Mouse (Mus musculus) forebrain, embryonic 15.5 days (tissue): Measurements from ENCODE around the gene Esrrg. TPM values are rescaled to one million over a fixed set of nuclear protein-coding genes. Genes with fewer than 3 reads are reported as not detected.

Source experiments
- ATAC-seq: fragments of 200-750 bp; cut with Nextera tagmentation; replicated peaks from 2 replicates; pipeline ENCODE4 v1.8.0; 2017; ENCODE audit warnings: mild to moderate bottlenecking, moderate TSS enrichment, moderate library complexity
- H3K27ac ChIP-seq: fragments of 300-500 bp; sonication (generic); replicated peaks from 2 replicates; pipeline ENCODE4 v1.5.1; 2015; ENCODE audit warnings: mild to moderate bottlenecking, inconsistent platforms
- H3K27me3 ChIP-seq: fragments of 300-500 bp; sonication (generic); 2 replicates; pipeline ENCODE4 v1.6.1; 2015; ENCODE audit warnings: inconsistent platforms
- H3K36me3 ChIP-seq: fragments of 300-500 bp; sonication (generic); 2 replicates; pipeline ENCODE4 v1.6.1; 2015; ENCODE audit warnings: mild to moderate bottlenecking, inconsistent platforms
- H3K4me1 ChIP-seq: fragments of 300-500 bp; sonication (generic); 2 replicates; pipeline ENCODE4 v1.6.1; 2015; ENCODE audit warnings: inconsistent platforms
- H3K4me2 ChIP-seq: fragments of 300-500 bp; sonication (generic); replicated peaks from 2 replicates; pipeline ENCODE4 v1.6.1; 2015; ENCODE audit warnings: mild to moderate bottlenecking, inconsistent platforms
- H3K4me3 ChIP-seq: fragments of 300-500 bp; sonication (generic); 2 replicates; pipeline ENCODE4 v1.5.1; 2015; ENCODE audit warnings: mild to moderate bottlenecking, inconsistent platforms
- H3K9ac ChIP-seq: fragments of 300-500 bp; sonication (generic); replicated peaks from 2 replicates; pipeline ENCODE4 v1.6.1; 2015; ENCODE audit warnings: mild to moderate bottlenecking, inconsistent platforms
- H3K9me3 ChIP-seq: fragments of 300-500 bp; sonication (generic); 2 replicates; pipeline ENCODE4 v1.6.1; 2016; ENCODE audit warnings: inconsistent platforms
- WGBS: fragments of 180-500 bp; shearing (Covaris S2); methylation state at CpG from one replicate; pipeline ENCODE4 v1.1.7; 2015; ENCODE audit warnings: mixed read lengths; 5-methylcytosine and 5-hydroxymethylcytosine counted together
- polyA plus RNA-seq: library from polyadenylated mRNA; unstranded; fragments of >200 nt; fragmentation: Nextera tagmentation; extraction: Ambion mirVana; gene quantifications from 2 replicates; pipeline ENCODE4 v1.2.1, GENCODE M21; 2015

Gene Esrrg
- polyA plus RNA-seq, 1 experiment from 2014 or later: 9.9 TPM

DNA sequence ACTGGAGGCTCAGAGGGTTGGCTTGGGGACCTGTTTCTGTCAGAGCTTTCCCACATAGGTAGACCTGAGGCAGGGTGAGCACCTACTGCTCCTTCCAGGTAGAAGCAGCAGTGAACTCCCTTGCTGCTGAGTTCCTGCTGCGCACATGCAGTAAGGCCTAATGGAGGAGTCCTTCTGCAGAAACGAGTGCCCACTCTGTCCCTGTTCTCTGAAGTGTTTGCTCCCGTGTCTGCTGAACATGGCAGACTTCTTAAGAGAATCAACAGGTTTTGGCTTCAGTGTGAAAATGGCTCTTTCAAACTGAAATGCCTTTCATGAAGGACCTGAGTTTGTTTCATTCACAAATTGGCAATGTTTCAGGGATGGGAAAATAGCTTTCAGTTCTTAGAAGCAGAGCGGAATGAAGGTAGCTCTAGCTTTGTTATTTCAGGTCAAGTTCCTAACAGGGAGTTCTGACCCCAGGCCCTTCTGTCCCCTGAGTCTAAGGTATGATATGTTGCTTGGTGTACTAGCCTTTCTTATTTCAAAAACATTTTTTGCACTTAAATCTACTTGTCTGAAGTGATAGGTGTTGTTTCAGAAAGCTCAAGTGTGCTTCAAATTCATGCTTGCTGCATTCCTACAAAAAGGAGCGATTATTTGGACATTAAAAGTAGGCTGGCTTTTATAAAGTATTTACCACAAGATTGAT is 185.8 kb downstream of the Esrrg start:
- H3K9me3 ChIP-seq: no peaks in the 10 kb centered on the region
- no peaks in the 10 kb centered on the region for H3K27me3 ChIP-seq
- no peak overlapping the region for H3K4me2 ChIP-seq
- H3K9ac ChIP-seq: no peak overlapping the region
- H3K27ac ChIP-seq: no peak overlapping the region
- peaks cover 5% of the 10 kb centered on the region; the same call in 1 of the 2 replicates for H3K4me1 ChIP-seq
- H3K4me3 ChIP-seq: no peak overlapping the region
- no peak for ATAC-seq
- H3K36me3 ChIP-seq: no peaks in the 10 kb centered on the region
- WGBS: 84% methylated on average over 5 of the region's 5 CpGs

GRCm38 (mm10) chr1:187795551-187795950 is 187.0 kb downstream of the Esrrg start:
- Histone ChIP-seq H3K4me2 (no peak overlapping the region), H3K4me1 (peaks cover 5% of the 10 kb centered on the region; the same call in 1 of the 2 replicates), H3K9me3 (no peaks in the 10 kb centered on the region), H3K36me3 (no peaks in the 10 kb centered on the region), H3K27me3 (no peaks in the 10 kb centered on the region), H3K27ac (no peak overlapping the region), H3K9ac (no peak overlapping the region), H3K4me3 (no peak overlapping the region)
- no peak for ATAC-seq
- 48% methylated on average over 3 of the region's 3 CpGs for WGBS

DNA sequence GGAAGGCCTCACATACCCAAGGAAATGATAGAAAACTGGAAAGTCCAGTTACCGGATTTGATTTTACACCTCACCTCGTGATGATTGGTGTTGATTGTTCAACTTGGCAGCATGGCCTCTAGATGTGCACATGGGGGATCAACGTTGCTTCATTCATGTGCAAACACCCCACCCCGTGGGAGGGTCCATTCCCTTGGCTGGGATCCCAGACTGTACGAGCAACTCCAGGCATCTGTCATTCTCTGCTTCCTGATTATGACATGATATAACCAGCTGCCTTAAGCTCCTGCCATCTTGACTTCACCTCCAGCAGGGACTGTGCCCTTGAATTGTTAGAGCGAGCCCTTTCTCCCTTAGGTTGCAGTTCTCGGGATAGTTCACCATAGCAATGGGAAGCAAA is 190.7 kb downstream of the Esrrg start:
- H3K4me2 ChIP-seq: no peak overlapping the region
- H3K27ac ChIP-seq: no peak overlapping the region
- WGBS: 49% methylated on average over 7 of the region's 7 CpGs
- peaks cover 5% of the 10 kb centered on the region; the same call in 1 of the 2 replicates for H3K4me1 ChIP-seq
- no peaks in the 10 kb centered on the region for H3K36me3 ChIP-seq
- H3K27me3 ChIP-seq: peaks cover 13% of the 10 kb centered on the region
- ATAC-seq: no peak
- H3K4me3 ChIP-seq: no peak overlapping the region
- no peaks in the 10 kb centered on the region for H3K9me3 ChIP-seq
- no peak overlapping the region for H3K9ac ChIP-seq

DNA sequence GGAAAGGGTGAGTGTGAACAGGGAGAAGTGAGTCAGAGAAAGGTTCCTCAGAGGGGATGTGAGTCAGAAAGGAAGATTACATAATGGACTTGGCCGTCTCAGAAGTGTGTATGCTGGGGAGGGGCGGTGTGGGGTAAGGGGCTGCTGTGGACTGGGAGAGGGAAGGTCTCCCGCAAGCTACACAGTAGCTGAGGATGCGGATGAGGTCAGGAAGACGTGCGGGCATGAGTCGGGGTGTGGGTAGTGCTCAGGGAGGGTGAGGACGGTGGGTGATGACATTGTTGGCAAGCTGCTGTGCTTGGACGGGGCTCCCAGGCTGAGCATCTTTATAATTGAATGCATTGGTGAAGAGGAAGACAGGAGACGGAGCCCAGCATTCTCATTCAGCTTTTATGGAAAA is 192.2 kb downstream of the Esrrg start:
- Histone ChIP-seq H3K4me2 (no peak overlapping the region), H3K27ac (no peak overlapping the region), H3K36me3 (no peaks in the 10 kb centered on the region), H3K4me1 (peaks cover 2% of the 10 kb centered on the region; the same call in 1 of the 2 replicates), H3K9ac (no peak overlapping the region), H3K9me3 (no peaks in the 10 kb centered on the region), H3K4me3 (no peak overlapping the region), H3K27me3 (peaks cover 20% of the 10 kb centered on the region)
- 87% methylated on average over 10 of the region's 10 CpGs for WGBS
- no peak for ATAC-seq

DNA sequence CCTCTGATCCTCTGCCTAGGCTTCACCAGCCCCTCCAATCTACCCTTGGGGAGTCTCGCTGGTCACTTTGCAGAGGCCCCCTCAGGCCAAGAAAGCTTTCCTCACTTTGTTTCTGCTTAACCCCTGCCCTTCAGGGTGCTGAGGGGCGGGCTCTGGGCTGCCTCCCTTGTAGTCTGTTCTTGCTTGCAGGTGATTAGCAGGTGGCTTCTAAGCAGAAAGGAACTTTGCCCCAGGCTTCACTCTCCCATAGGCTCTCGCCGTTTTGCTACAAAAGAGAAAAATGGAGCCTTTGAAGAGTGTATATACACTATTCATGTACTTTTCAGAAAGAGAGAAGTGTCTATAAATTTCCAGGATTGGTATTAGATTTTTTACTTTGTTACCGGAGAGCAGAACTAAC is 195.0 kb downstream of the Esrrg start:
- Histone ChIP-seq H3K27me3 (peaks cover 35% of the 10 kb centered on the region), H3K9me3 (no peaks in the 10 kb centered on the region), H3K27ac (no peak overlapping the region), H3K36me3 (no peaks in the 10 kb centered on the region), H3K4me2 (no peak overlapping the region), H3K9ac (no peak overlapping the region), H3K4me3 (no peak overlapping the region), H3K4me1 (peaks cover 12% of the 10 kb centered on the region)
- ATAC-seq: no peak
- WGBS: 16% methylated on average over 5 of the region's 5 CpGs

- Histone ChIP-seq H3K4me3 (no peak overlapping the region), H3K9ac (no peak overlapping the region), H3K9me3 (no peaks in the 10 kb centered on the region), H3K4me1 (peaks cover 13% of the 10 kb centered on the region), H3K36me3 (no peaks in the 10 kb centered on the region), H3K27ac (no peak overlapping the region), H3K4me2 (no peak overlapping the region), H3K27me3 (peaks cover 39% of the 10 kb centered on the region)
- WGBS: 12% methylated on average over 5 of the region's 5 CpGs
- ATAC-seq: no peak
These were observed 195.4 kb downstream of the Esrrg start for GRCm38 (mm10) chr1:187803997-187804396.

DNA sequence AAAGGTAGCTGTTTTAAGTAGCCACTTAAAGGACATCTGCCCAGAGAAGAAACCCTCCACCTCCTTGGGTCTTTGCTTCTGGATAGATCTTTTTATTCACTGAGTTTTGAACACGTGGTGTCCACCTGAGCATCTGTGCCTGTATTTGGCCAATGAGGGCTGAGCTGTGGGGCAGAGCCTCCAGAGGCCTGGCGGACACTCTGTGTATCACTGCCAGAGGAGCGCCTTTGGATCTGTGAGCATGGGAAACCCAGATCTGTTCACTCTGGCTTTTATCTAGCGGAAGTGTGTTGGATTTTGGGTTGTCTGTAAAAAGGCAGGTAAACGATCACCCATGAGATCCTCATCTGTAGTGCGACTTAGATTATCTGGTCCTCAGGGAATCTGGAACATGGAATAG is 196.4 kb downstream of the Esrrg start:
- H3K4me2 ChIP-seq: no peak overlapping the region
- peaks cover 13% of the 10 kb centered on the region for H3K4me1 ChIP-seq
- H3K9ac ChIP-seq: no peak overlapping the region
- 80% methylated on average over 6 of the region's 6 CpGs for WGBS
- H3K27me3 ChIP-seq: peaks cover 49% of the 10 kb centered on the region
- no peak overlapping the region for H3K27ac ChIP-seq
- no peaks in the 10 kb centered on the region for H3K9me3 ChIP-seq
- no peaks in the 10 kb centered on the region for H3K36me3 ChIP-seq
- H3K4me3 ChIP-seq: no peak overlapping the region
- ATAC-seq: no peak

DNA sequence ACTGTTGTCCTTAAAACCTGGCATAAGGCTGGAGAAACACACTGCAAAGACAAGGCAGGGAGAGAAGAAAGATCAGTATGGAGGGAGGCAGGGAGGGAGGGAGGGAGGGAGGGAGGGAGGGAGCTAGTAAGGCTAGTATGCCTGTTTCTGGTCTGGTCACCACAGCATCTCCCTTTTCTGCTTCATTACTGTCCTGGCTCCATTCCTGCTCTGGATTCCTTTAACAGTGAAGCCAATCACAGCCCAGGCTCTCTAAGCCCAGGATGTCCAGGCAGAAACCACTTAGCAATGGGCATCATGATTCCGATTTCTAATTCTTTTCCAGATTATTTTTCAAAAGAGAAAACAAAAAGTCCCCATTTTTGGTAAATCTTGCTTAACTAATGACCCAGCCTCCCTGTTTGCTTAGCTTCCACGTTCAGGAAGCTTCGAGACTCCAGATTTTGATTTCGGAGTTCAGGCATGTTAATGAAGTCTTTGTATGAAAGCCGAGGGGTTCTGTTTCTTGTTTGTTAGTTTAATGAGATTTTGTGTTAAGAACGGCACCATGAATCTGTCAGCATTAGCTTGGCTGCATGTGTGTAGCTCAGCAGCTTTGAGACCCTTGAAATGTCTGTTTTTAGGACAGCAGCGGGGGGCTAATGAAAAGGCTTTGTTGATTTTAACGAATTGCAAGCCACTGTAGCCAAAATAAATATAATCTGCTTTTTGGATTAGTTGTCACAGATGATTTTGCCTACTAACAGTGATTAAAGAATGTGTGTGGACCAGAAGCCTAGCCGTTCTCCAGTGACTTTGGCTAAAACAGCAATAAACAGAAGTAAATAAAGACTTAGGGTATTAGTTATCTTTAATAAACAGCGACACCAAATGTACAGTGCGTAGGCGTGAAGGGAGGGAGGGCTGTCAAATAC is 199.1 kb downstream of the Esrrg start:
- no peak overlapping the region for H3K4me2 ChIP-seq
- H3K4me1 ChIP-seq: peaks cover 13% of the 10 kb centered on the region
- WGBS: 11% methylated on average over 12 of the region's 12 CpGs
- peak; percentile 32; the same call in 1 of the 2 replicates for ATAC-seq
- no peaks in the 10 kb centered on the region for H3K9me3 ChIP-seq
- H3K27me3 ChIP-seq: peaks cover 51% of the 10 kb centered on the region
- H3K9ac ChIP-seq: no peak overlapping the region
- no peak overlapping the region for H3K27ac ChIP-seq
- no peak overlapping the region for H3K4me3 ChIP-seq
- H3K36me3 ChIP-seq: no peaks in the 10 kb centered on the region

- peaks cover 13% of the 10 kb centered on the region for H3K4me1 ChIP-seq
- no peaks in the 10 kb centered on the region for H3K9me3 ChIP-seq
- H3K4me3 ChIP-seq: no peak overlapping the region
- no peak for ATAC-seq
- H3K36me3 ChIP-seq: no peaks in the 10 kb centered on the region
- no peak overlapping the region for H3K4me2 ChIP-seq
- H3K27ac ChIP-seq: no peak overlapping the region
- H3K9ac ChIP-seq: no peak overlapping the region
- 21% methylated on average over 5 of the region's 5 CpGs for WGBS
- peaks cover 47% of the 10 kb centered on the region for H3K27me3 ChIP-seq
These were observed 199.9 kb downstream of the Esrrg start for GRCm38 (mm10) chr1:187808391-187808922.

DNA sequence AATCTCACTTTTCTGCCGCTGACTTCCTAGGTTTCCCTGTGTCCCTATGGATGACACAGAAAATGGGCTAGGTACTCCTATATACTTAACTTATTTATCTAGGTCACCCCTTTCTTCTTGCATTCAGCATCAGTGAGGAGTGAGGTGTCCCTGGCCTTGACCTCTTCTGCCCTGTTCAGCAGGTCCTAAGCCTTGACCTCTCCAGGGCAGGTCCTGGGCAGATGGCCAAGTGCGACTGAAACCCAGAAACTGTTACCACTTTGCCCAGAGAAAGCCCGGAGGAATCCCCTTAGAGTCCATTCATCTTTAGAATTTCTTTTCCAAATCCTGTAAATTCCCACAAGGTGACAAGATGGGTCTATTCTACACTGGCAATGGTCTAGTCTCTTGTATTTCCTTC is 201.0 kb downstream of the Esrrg start:
- H3K4me3 ChIP-seq: no peak overlapping the region
- ATAC-seq: no peak
- peaks cover 42% of the 10 kb centered on the region for H3K27me3 ChIP-seq
- no peak overlapping the region for H3K4me2 ChIP-seq
- H3K9ac ChIP-seq: no peak overlapping the region
- H3K36me3 ChIP-seq: no peaks in the 10 kb centered on the region
- WGBS: 80% methylated on average over 3 of the region's 3 CpGs
- H3K27ac ChIP-seq: no peak overlapping the region
- no peaks in the 10 kb centered on the region for H3K9me3 ChIP-seq
- H3K4me1 ChIP-seq: peaks cover 13% of the 10 kb centered on the region

DNA sequence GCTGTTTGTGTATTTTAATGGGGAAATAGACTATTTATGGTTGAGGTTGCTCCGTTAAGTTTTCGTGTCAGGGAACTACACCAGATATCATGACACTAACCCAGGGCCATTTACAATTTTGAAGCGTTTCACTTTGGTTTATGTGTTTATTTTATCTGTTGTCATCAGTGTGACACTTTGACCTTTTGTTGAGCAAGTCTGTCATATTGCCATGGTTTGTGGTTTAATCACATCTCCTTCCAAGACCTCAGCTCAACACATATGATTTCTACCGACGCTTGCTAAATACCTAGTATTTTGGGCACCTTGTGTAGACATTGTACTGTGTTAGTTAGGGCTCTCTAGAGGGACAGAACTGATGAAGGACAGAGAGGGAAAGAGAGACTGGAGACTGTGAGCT is 210.8 kb downstream of the Esrrg start:
- no peak overlapping the region for H3K4me2 ChIP-seq
- 93% methylated on average over 5 of the region's 5 CpGs for WGBS
- H3K27ac ChIP-seq: no peak overlapping the region
- no peaks in the 10 kb centered on the region for H3K4me1 ChIP-seq
- H3K27me3 ChIP-seq: peaks cover 13% of the 10 kb centered on the region; the same call in 1 of the 2 replicates
- ATAC-seq: no peak
- no peaks in the 10 kb centered on the region for H3K36me3 ChIP-seq
- no peak overlapping the region for H3K9ac ChIP-seq
- no peaks in the 10 kb centered on the region for H3K9me3 ChIP-seq
- no peak overlapping the region for H3K4me3 ChIP-seq

- Histone ChIP-seq H3K4me1 (no peaks in the 10 kb centered on the region), H3K27ac (no peak overlapping the region), H3K9ac (no peak overlapping the region), H3K9me3 (no peaks in the 10 kb centered on the region), H3K27me3 (peaks cover 10% of the 10 kb centered on the region; the same call in 1 of the 2 replicates), H3K36me3 (no peaks in the 10 kb centered on the region), H3K4me3 (no peak overlapping the region), H3K4me2 (no peak overlapping the region)
- 71% methylated on average over 13 of the region's 13 CpGs for WGBS
- no peak for ATAC-seq
These were observed 212.8 kb downstream of the Esrrg start for GRCm38 (mm10) chr1:187821368-187821811.
